Mouse (Mus musculus) layer of hippocampus, postnatal 25 days (tissue): ENCODE measurements around the gene Fgd6. TPM values are rescaled to one million over a fixed set of nuclear protein-coding genes. Genes with fewer than 3 reads are reported as not detected.

Source experiments
- DNase-seq, 2 experiments: peaks; one replicate each; pipeline ENCODE4 v3.0.0; 2022; ENCODE audit warnings: mixed read lengths in 2 of 2, low spot score in 1 of 2; ENCODE audit errors: extremely low spot score in 1 of 2
- total RNA-seq, 2 experiments: library from RNA; stranded (reverse); gene quantifications; 2 replicates each; pipeline ENCODE4 v1.2.3; 2021

Fgd6 gene
- total RNA-seq, 2 experiments from 2014 or later = 9.1 to 9.4 TPM

DNA sequence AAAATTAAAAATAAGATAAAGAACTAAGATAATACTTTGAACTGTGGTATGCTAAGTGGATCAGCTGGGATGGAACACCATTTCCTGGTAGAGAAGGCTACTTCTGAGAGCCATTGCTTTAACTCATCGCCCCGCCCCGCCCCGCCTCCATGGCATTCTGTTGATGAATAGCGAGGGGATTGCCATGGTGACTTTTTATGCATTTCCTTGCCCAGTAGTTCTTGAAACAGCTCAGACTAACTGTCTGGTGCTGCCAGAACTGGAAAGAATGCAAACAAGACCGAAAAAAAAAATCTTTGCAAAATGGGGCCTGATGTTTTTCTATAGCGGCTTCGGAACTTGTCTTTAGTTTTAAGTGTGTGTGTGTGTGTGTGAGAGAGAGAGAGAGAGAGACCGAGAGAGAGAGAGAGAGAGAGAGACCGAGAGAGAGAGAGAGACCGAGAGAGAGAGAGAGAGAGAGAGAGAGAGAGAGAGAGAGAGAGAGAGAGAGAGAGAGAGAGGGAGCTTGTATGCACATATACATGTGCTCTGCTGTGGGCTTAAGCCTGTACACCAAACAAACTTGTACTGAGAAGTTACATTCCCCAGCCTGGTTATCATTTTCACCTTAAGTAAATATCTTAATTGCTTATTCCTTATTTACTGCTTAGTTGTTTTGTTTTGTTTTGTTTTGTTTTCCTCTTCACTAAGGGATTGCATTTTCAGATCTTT lies 51.7 kb downstream of the Fgd6 start:
- peak in 1 of 2 experiments; percentile 22 for DNase-seq

DNA sequence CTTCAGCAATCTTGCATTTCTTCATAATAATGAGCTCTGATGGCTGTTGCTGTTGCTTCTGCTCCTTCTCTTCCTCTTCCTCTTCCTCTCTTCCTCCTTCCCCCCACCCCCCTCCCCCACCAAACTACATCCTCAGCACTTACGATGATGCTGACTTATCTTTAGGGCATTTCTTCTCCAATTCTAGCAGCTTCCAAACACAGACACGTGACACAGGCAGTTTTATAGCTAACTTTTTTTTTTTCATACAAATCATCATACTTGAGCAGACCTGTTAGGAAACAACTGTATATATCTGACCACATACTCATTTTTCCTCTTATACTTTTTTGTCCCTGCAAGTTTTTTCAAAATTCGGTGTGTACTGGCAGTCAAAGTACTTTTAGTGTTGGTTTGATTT lies 54.2 kb downstream of the Fgd6 start:
- DNase-seq = no peak

DNA sequence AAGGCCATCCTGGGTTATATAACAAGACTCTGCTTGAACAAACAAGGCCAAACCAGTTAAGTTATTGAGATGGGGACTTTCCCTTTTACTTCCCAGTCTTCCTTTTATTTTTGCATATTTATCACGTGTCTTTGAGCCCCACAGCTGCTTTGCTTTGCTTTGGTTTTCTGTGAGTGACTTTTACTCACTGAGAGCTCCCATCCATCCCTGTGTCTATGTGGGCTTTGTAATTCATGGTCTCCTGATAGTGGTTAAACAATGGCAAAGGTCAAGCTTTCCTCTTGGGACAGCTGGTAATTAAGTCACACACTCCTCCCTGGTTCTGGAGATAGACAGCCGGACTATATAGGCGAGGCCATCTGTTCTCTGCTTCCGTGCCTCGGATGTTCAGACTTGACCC lies 57.7 kb downstream of the Fgd6 start:
- no peak for DNase-seq

DNA sequence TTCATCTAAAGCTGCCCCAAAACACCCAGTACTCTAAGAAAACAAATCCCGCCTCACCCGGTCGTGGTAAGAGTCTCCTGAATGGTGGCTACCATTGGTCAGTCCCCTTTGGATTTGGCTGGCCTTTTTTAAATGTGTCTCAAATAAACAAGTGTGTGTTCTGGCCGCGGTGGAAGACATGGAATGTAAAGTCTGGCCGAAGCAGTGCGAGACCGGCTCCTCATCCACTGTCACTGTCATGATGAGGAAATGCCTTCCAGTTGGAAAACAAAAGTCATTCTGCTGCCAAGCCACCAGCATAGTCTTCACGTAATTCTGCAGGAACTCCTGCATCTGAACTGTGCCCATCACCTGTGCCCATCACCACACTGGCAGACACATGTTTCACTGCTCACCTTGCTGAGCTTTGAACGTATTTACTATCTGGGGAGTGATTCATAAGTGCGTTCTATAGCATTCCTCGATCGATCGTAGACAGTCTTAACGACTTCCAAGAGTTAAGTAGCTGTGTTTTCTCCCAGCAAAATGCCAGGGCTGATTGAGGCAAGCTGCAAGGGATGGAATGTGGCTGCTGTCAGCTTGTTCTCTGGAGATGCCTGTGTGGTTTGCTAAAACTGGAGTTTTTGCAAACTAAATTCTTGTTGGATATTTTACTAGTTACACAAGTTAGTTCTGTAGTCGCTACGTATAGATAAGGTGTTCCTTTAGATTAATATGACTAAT lies 60.1 kb downstream of the Fgd6 start:
- DNase-seq = no peak

DNA sequence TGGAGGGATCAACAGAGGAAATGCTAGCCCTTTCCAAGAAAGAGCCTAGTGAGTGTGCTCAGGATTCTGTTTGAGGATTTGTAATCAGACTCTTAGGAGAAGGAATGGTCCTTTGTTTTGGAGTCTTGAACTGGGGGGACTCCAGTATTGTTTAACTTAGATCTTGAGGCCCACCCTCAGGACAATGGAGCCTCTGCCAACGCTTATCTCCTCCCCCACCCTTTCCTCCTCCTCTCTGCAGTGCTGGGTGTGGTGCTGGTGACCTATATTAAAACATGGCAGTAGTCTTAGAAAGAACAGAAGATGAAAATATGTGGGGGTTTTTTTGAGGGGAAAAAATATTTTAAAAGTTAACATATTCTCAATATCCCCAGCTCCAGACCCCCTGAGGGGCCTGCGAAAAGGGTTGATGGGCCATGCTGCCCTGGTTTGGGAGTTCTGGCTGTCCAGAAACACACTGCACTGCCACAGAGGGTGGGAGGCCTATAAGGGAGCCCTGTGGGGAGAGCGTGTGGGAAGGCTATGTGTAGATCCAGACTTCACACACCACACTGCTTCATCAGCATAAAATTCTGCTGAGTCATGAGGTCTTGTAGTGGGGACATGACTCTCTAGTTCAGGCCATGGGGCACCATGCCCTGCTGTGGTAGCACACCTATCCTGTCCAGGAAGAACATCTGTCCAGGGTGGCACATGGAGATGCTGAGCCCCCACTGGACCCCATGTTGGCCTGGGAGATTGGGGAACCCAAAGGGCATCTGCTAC lies 61.5 kb downstream of the Fgd6 start:
- no peak for DNase-seq

DNA sequence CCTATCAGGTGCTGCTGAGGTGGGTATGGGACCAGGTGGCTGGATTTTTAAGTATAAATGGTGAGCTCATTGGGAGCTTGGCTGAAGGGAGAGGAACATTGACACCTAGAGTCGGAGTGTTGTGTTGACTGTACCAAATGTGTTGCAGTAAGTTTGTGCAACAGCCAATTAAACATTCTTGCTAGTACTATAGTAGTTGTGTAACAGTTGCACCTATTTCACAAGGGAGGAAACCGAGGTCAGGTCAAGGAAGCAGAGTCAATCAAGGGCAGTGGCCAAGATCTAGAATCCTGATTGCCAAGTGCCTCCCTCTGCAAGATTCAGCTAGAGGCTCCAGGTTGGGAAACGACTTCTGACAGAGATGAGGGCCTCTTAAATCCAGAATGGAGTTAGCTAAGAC lies 62.3 kb downstream of the Fgd6 start:
- DNase-seq = no peak

DNA sequence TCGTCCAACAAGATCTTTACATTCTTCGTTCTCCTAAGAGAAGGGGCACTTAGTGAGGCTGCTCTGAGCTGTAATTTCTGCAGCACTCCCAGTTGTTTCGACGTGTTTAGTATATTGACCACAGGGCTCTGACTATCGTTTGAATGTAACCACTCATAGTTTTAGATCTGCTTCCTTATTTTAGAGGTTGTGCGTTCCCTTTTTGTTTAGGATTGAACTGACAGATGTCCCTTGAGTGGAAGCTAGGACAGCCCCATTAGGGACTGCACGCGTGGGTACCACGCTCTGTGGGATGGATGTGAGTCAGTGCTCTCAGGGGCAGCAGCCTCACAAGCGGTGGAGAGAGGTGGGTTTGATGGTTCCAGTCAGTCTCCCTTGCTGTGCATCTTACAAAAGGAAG lies 69.7 kb downstream of the Fgd6 start:
- DNase-seq = no peak

DNA sequence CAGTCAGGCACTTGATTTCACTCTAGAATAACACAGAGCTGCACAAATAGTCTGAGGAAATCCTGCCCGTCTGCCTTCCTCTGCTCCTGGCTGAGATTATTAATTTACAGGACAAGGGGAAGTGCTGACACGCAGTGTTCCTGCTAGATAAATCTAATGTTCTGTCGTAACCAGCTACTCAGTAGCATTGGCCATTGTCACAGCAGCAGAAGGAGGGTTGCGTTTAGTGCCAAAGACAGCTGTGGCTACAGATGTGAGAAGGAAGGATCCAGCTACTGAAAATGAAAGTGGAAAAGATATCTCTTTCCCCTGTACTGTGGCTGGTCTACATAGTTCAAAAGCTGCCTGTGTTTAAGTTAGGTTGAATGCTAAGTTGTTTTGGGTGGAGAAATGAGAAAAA lies 71.4 kb downstream of the Fgd6 start:
- no peak for DNase-seq

DNA sequence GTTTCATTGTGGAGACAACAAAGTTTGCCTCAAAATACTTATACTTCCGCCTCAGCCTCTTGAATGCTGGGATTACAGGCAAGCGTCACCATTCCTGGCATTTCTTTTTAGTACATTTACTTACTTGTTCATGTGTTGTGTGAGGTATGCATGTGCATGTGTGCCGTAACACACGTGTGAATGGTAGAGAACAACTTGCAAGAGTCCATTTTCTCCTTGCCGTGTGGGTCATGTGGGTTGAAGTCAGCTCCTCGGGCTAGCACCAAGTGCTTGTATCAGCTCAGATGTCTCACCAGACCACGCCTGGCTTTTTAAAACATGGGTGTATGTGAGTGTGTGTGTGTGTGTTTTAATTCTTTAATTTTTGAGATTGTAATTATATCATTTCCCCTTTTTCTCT lies 71.8 kb downstream of the Fgd6 start:
- DNase-seq = no peak

DNA sequence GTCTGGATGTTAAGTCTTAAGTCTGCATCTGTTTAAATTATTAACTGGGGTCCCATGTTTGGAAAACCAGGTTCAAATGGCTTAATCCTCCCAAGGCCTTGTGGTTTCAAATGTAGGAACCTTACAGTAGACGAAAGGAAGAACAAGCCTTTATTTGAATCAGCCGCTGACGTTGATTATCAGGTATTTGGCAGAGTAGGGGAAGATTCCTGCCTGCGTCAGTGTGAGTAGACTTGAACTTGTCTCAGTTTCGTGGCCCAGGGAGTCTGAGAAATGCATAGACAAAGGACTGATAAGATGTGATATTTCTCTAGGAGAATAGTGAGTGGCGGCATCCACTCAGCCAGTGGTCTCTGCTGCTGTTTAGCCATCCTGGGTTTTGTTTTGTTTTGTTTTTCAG lies 73.0 kb downstream of the Fgd6 start:
- DNase-seq = no peak

DNA sequence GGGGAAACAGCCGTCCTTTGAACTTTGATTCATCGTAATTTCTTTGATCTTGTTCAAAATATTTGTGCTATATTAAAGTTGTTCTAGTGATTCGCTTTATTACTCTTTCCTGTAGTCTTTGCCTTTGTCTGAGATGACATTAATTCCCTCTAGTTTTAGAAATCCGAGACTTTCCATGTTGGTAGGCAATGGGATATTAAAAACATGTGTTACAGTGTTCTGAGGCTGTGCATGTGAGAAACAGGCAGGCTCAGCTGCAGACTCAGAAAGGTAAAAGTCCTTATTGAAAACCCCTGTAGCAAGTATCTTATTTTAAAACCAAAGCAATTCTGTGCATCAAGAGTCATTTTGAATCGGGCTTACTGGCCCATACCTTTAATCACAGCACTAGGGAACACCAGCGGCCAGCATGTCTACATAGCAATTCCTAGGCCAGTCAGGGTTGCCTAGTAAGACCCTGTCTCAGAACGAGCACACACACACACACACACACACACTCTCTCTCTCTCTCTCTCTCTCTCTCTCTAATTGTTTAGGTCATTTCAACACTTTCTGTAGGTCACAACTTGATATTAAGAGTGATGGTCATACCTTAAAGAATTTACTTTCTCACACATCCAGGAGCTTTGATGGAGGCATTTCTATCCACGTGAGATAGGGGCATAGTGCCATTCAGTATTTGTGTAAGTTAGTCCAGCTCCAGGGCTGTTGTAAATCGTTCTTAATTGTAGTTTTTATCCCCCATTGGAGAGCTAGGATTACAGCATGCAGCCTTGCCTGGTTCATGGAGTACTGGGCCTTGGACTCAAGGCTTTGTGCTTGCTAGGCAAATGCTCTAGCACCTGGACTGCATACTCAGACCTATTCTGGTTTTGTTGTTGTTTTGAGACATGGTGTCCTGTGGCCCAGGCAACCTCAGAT lies 75.3 kb downstream of the Fgd6 start:
- no peak for DNase-seq

DNA sequence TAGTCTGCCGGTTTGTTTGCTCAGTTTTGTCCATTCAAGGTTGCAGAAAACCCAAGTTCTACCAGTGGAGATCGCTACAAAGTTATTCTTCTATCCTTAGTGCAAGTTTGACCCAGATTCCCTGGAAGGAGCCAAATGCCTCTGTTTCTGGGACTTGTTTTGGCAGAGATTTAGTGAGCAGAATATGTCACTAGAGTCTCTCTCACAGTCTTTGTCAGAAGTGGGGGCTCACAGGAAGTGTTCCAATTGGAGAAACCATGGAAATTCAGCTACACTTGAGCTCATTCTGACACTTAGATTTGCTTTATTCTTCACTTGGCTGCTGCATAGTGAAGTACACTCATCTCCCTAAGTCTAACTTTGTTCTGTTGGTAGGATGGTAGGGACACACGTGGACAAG lies 76.4 kb downstream of the Fgd6 start:
- no peak for DNase-seq

DNA sequence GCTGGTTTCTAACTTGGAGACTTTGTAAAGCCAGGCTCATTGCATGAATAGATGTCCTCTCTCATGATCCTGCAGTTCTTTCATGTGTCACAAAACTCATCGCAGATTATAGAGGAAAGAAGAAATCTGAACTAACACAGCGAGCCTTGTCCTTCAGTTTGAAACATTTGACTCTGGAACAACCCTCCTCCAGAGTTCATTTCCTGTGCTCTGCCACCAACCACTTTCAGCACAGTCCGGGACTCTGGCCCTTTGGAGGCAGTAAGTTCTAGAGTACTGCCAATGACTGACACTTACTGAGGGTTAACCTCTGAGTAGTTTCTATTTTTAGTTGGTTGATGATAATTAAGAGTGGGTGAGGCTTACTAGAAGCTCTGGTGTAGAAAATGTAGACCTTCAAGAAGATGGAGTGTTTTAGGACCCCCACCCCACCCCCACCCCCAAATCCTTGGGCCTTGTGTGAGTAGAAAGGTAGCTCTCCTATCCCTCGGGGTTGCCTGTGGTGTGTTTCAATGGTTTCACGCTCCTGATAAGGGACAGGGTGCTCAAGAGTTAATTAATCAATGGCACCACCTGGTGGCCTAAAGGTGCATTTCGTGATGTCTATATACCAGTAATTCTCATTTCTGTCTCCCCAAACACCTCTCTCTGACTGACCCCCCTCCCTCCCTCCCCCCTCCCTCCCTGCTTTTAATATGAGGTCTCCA lies 80.2 kb downstream of the Fgd6 start:
- peak; percentile 49 to 89 for DNase-seq

DNA sequence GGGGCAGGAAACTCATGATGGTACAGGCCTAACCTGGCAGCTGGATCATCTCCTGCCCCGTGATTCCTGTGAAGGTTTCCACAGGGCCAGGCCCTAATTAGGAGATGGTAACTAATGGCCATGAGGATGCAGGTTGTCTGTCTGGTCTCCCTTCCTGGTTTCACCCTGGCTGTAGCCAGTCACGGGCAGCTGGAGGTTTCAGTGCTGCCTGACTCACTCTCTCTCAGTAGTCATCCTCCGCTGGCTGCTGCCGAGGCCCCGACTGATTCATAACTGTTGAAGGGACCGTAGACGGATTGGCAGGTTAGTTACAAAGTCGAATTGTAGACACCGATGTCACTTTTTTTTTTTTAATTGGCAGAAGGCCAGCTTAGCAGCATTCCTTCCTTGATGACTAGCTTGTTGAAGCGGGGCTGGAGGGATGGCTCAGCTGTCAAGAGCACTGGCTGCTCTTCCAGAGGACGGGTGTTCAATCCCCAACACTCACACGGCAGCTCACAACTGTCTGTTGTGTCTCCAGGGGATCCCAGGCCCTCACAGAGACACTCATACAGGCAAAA lies 81.1 kb downstream of the Fgd6 start:
- no peak for DNase-seq

DNA sequence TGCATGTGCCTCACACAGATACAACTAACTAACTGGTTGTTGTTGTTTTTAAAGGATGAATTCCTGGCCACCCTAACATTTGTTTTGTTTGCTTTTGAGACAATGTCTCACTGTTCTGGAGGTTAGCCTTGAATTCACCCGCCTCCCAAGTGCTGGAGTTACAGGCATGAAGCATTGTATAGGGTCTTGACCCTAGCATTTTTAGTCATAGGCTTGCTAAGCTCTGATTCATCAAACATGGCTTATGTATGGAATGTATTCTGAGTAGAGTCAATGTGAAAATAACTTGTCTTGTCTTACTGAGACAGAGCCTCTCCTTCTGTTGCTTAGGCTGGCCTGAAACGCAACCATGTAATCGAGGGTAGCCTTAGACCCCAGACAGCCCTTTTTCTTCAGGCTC lies 82.1 kb downstream of the Fgd6 start:
- DNase-seq = no peak

DNA sequence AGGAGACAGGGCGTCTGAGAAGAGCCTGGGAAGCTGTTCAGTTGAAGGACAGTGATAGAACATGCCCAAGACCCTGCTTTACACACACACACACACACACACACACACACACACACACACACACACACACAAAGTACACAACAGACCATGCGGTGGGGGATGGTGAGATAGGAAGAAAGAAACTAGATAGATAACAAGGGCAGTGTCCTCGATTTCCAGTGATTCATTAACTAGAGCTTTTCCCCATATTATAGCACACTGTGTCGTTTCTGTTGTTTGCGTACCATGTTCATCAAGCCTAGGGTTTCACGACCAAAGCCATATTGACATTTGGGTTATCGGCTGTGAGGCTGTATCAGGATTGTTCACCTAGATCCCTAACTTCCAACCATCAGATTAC lies 83.2 kb downstream of the Fgd6 start:
- DNase-seq = no peak

DNA sequence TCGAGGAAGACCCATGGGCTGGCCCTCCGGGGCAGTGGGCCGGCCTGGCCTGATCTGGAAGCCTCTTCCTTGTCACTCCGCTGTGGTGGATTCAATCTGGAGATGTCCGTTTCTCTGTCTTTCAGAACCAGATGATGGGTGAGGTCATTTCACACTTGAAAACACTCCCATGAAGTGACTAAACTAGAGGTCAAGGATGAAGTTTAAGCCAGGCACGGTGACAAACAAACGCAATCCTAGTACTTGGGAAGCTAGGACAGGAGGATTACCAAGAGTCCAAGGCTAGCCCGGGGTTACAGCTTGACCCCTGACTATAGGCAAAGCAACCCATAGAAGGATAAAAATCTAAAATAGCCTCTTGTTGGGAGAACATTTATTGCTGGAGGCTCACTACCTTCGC lies 84.9 kb downstream of the Fgd6 start:
- no peak for DNase-seq

DNA sequence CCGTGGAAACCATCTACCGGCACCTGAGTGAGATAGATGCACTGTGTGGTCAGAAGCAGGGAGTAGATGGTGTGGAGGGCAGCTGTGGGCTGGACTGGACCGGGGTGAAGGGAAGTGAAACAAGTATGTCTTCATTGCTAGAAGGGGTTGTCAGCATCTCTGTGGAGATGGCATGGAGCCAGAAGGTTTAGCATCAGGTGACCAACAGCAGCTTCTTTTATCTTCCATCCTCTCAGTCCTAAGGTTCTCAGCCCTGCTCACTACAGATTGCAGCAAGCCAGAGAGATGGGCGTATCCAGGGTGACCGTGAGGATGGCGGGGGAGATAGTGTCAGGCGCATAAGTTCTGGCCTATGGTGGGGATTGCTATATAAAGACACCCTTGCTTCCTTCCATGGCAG lies 86.8 kb downstream of the Fgd6 start:
- DNase-seq = no peak

DNA sequence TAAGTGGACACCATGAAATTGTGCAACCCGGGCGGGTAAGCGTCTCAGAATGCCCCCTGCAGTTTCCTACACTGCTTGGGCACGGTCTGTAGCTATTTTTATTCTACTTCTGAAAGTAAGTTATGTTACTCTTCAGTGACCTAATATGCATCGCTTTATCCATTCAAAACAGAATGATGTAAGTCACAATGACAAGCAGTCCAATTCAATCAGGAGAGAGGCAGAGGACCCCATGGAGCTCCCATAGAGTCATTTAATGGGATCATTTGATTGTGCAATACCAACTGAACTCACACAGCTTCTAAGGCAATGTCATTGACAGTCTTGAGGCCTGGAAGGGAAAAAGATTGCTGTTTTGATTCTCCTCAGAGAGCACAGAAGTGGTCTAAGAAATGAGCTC lies 87.8 kb downstream of the Fgd6 start:
- DNase-seq = no peak

DNA sequence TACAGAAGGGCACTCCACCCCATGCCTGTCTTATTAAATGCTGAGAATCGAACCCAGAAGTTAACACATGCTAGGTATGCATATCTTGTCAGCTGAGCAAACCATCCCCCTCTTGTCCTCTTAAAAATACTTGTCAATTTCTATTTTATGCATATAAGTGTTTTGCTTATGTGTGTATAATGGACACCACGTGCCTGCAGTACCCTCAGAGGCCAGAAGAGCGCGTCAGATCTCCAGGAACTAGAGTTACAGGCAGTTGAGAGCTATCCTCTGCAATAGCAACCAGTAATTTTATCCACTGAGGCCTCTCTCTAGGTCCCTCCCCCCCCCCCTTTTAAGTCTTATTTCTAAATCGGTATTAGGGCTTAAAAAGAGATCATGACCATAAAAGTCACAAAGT lies 88.6 kb downstream of the Fgd6 start:
- DNase-seq = no peak
